Mouse (Mus musculus): ENCODE data around the gene Cryba2.

DNA sequence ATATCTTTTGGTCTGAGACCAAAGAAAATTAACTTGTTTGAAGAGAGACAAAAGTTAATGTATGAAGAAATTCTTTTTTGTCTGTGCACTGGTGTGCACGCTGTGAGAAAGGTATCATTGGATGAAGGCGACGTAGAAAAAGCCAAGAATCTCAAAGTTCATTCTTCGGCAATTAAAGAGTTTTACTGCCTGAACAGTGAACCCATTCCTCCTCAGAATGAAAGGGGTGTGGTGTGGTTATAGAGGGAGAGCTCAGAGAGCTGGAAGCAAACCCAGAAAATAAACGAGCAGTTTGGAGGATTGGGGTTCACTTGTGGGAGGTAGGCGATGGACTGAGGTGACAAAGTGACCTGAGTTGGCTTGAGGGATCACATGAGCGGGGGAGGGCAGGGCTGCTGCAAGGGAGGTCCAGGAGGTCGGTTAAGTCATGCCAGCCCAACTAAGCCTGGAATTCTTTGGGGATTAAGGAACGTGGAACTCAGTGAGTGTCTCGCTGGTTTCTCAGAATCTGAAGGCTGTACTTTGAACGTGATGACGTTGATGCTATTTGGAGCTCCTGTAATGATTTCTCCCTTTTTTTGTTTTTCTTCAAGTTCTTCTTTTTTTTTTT is 43.4 kb upstream of the Cryba2 start:
- TF ChIP-seq TCF12 (IDR thresholded peaks at IDR 0.05; ENCODE audit: insufficient read depth, poor library complexity, severe bottlenecking) (no peak), USF1 (IDR thresholded peaks at IDR 0.05; ENCODE audit: low read depth) (no peak), POLR2A (IDR thresholded peaks at IDR 0.05; ENCODE audit: insufficient read length, low read depth) (no peak), POLR2AphosphoS2 (IDR thresholded peaks at IDR 0.05; ENCODE audit: insufficient read length, low read depth) (no peak), MAX (IDR thresholded peaks at IDR 0.05; ENCODE audit: low read depth) (no peak), MYOG (IDR thresholded peaks at IDR 0.05; ENCODE audit: control insufficient read depth in 1 of 3, insufficient read depth in 1 of 3, insufficient read length in 2 of 3, low read depth in 2 of 3) (no peak), E2F4 (IDR thresholded peaks at IDR 0.05; ENCODE audit: insufficient read depth) (no peak), MYOD1 (IDR thresholded peaks at IDR 0.05; ENCODE audit: control insufficient read depth in 1 of 3, insufficient read length in 2 of 3, low read depth in 2 of 3) (no peak), SRF (IDR thresholded peaks at IDR 0.05; ENCODE audit: control insufficient read depth, insufficient read length, low read depth) (no peak), CEBPB (IDR thresholded peaks at IDR 0.05; ENCODE audit: insufficient read depth, poor library complexity, severe bottlenecking) (no peak), REST (IDR thresholded peaks at IDR 0.05; ENCODE audit: insufficient read depth, insufficient read length) (no peak), TCF3 (IDR thresholded peaks at IDR 0.05; ENCODE audit: insufficient read length, low read depth) (no peak)

All from myocyte (in vitro differentiated cells).